Mouse (Mus musculus): ENCODE data around the gene Nup107. TPM values are rescaled to one million over a fixed set of nuclear protein-coding genes. Genes with fewer than 3 reads are reported as not detected.
"Not testable (repeated sequence)": the region's sequence is repeated elsewhere in the genome, so short reads cannot be mapped to it uniquely, and the experiment has no call there.

The Nup107 gene
- polyA plus RNA-seq, 1 experiment from 2014 or later = 74.7 TPM

DNA sequence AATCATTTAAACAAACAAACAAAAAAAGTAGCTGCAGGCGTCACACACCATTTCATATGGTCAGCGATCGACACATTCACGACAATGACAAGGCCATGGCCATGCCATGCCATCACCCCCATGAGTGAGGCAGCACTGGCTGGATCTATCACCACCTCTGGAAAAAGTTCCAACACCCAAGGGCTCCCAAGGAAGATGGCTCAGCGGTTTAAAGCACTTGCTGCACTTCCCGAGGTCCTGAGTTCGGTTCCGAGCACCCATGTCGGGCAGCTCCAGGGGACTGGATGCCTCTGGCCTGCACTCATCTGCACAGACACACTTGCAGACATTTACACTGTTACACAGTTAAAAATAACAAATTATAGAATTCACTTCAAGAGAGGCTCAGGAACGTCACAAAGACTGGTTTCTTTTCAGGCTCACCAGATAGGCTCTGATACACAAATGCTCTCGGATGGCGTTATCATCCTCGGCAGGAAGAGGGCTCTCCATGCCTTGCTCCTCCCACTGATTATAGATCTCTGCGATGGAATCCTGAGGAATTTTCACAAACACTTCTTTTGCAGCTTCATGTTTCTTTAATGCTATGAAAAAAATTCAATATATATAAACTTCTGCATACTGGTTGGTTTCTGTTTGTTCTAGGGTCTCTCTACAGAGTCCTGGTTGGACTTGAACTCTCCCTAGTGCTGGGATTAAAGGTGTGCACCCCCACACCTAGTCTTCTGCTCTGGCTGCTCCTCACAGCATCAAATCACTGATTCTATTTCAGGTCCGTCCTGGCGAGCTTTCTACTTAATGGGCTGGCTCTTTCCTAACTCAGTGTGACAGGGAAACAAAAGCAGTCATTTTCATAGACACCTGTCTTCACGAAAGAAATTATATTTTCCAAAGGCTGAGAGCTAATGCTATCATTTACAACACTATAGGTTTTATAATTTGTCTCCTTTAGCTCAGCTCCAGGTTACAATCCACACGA, 33.5 kb downstream of the Nup107 start:
- Histone ChIP-seq H3K4me1 (no peaks in the 10 kb centered on the region), H3K4me3 (no peak overlapping the region), H3K27ac (no peak overlapping the region), H3K9me3 (no peaks in the 10 kb centered on the region), H3K9ac (no peak overlapping the region), H3K27me3 (no peaks in the 10 kb centered on the region), H3K36me3 (peaks cover 92% of the 10 kb centered on the region), H3K4me2 (no peak overlapping the region)
- WGBS = 84% methylated on average over 18 of the region's 18 CpGs
- no peak for ATAC-seq (ENCODE audit: borderline replicate concordance, extremely low read depth, low FRiP score, low TSS enrichment)

DNA sequence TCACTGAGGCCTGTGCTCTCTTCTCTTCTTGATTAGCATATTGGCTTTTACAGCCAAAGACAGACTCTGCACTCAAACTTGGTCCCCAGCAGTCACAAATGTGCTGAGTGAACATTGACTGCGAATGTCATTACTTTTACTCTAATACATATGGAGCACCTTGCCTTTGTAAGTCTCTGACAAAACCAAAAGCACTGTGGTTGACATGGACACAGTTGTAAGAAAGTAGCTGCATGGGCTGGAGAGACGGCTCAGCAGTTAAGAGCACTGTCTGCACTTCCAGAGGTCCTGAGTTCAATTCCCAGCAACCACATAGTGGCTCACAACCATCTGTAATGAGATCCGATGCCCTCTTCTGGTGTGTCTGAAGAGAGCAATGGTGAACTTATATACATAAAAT, 34.2 kb downstream of the Nup107 start:
- not testable (repeated sequence) for H3K9me3 ChIP-seq; H3K9ac ChIP-seq; H3K4me3 ChIP-seq; H3K4me1 ChIP-seq; H3K27ac ChIP-seq; ATAC-seq (ENCODE audit: borderline replicate concordance, extremely low read depth, low FRiP score, low TSS enrichment); H3K27me3 ChIP-seq; H3K4me2 ChIP-seq
- peaks cover 86% of the 10 kb centered on the region for H3K36me3 ChIP-seq
- WGBS = 93% methylated on average over 3 of the region's 3 CpGs

DNA sequence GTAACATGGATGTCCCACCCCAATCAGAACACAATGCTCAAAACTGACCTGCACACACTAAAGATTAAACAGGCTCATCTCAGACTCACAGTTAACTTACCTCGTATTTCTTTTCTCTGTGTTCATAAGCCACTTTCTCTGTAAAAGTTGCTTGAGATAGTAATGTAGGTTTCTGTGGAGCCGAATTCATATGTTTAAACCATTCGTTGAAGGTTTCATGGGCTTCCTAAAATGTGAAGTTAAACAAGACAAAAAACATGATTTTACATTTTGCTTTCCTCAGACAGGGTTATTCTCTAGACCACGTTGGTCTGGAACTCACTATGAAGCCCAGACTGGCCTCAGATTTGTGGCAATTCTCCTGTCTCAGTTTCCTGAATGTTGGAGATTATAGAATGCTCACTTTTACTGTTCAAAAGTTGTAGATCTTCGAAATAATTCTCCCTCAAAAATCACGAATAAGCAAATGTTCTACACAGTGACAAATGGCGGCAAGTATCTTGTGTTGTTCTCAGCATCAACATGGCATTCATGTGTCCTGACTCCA, 34.6 kb downstream of the Nup107 start:
- Histone ChIP-seq H3K27ac (no peak overlapping the region), H3K9ac (no peak overlapping the region), H3K4me2 (no peak overlapping the region), H3K36me3 (peaks cover 85% of the 10 kb centered on the region), H3K27me3 (no peaks in the 10 kb centered on the region), H3K4me1 (no peaks in the 10 kb centered on the region), H3K9me3 (no peaks in the 10 kb centered on the region), H3K4me3 (no peak overlapping the region)
- 93% methylated on average over 7 of the region's 7 CpGs for WGBS
- no peak for ATAC-seq (ENCODE audit: borderline replicate concordance, extremely low read depth, low FRiP score, low TSS enrichment)

DNA sequence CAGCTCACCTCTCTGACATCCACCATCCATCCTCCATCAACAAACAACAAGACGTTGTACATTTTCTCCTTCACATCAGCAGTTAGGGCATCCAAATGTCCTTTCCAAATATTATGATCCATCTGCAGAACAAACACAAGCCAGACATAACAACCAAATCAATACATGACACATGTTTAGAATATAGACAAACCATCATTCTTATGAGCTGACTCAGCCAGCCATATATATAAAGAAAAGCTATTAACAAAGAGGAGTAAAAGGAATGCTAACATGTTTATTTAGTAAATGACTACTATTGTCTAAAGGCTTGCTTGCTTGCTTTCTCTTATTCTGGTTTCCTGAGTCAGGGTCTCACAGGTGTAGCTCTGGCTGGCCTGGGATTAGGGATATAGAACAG, 35.2 kb downstream of the Nup107 start:
- Histone ChIP-seq H3K4me2 (no peak overlapping the region), H3K9ac (no peak overlapping the region), H3K4me1 (no peaks in the 10 kb centered on the region), H3K4me3 (no peak overlapping the region), H3K27me3 (no peaks in the 10 kb centered on the region), H3K9me3 (no peaks in the 10 kb centered on the region), H3K27ac (no peak overlapping the region), H3K36me3 (peaks cover 80% of the 10 kb centered on the region)
- WGBS = 76% methylated on average over 1 of the region's 1 CpGs
- ATAC-seq (ENCODE audit: borderline replicate concordance, extremely low read depth, low FRiP score, low TSS enrichment) = no peak

DNA sequence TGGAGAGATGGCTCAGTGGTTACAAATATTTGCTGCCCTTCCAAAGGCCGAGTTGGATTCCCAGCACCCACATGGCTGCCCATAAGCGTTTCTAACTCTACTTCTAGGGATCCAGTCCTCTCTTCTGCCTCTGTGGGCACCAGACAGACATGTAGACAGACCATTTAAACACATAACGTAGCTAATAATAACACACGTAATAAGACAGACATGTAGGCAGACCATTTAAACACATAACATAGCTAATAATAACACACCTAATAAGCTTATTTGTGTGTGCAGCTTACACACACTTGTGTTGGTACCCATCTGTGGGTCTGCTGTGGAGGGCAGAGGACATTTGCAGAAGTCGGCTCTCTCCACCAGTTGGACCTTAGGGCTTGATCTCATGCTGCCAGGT, 35.7 kb downstream of the Nup107 start:
- WGBS = 90% methylated on average over 5 of the region's 5 CpGs
- ATAC-seq (ENCODE audit: borderline replicate concordance, extremely low read depth, low FRiP score, low TSS enrichment) = no peak
- H3K4me2 ChIP-seq = no peak overlapping the region

DNA sequence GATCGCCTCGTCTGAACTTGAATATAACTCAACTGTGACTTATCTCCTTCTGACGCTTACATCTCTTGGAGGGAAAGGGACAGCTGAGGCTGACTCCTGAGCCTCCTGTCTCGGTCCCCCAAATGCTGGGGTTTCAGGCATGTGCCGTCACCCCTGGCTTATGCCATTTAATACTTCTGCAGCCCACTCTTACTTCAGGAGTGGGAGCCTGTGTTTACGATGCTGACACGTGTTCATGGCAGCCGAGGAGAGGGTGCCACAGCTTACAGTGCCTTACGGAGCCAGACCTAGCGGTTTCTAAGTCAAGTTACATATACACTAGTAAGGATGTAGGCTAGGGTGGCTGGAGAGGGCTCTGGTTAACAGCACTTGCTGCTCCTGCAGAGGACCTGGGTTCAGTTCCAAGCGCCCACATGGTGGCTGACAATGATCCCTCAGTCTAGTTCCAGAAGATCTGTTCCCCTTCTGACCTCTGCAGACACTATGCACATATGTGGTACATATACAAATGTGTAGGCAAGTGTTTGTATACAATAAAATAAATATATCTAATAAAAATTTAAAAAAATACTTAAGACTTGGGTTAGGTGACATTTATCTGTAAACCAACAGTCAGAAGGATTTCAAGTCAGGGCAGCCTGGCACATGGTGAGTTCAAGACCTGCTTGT, 36.6 kb downstream of the Nup107 start:
- no peak overlapping the region for H3K4me2 ChIP-seq
- H3K9me3 ChIP-seq = no peaks in the 10 kb centered on the region
- peaks cover 82% of the 10 kb centered on the region for H3K36me3 ChIP-seq
- H3K9ac ChIP-seq = no peak overlapping the region
- no peaks in the 10 kb centered on the region for H3K27me3 ChIP-seq
- no peak for ATAC-seq (ENCODE audit: borderline replicate concordance, extremely low read depth, low FRiP score, low TSS enrichment)
- 90% methylated on average over 11 of the region's 11 CpGs for WGBS
- no peak overlapping the region for H3K4me3 ChIP-seq
- no peaks in the 10 kb centered on the region for H3K4me1 ChIP-seq
- H3K27ac ChIP-seq = no peak overlapping the region

More for the DNA sequence above, 35.7 kb downstream of the Nup107 start:
- Histone ChIP-seq H3K36me3 (peaks cover 82% of the 10 kb centered on the region), H3K9ac (no peak overlapping the region), H3K27me3 (no peaks in the 10 kb centered on the region), H3K9me3 (no peaks in the 10 kb centered on the region), H3K4me3 (no peak overlapping the region), H3K4me1 (no peaks in the 10 kb centered on the region), H3K27ac (no peak overlapping the region)

DNA sequence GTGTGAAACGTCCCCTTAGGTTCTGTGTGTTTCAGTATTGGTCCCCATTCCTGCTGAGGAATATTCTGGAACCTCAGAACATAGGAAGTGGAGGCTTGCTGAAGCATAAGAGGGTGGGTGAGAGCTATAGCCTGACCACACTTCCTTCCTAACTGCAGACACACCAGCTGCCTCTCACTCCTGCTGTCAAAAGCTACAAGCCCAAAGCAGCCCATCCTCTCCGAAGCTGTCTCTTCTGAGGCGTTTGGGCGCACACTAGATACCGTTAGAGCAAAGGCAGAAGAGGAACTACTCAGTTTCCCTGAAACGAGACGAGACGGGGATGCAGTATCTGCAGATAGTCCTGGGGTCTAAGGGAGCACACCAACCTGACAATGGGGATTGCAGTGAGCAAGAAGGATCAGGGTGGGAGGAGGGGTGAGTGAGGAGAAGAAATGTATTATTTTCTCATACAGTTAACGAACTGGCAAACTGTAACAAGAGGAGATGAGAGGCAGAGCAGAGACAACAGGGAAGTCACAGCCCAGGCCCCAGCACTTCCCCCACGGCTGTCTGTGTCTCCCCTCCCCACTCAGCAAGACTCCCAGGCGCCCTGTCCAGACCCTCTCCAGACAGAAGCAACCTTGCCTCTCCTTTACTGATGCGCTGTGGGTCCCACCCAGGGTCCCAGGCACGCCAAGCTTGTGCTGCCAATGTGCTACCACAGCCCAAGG, 37.3 kb downstream of the Nup107 start:
- WGBS = 82% methylated on average over 13 of the region's 13 CpGs
- H3K36me3 ChIP-seq = peaks cover 79% of the 10 kb centered on the region
- H3K4me2 ChIP-seq = no peak overlapping the region
- H3K9me3 ChIP-seq = no peaks in the 10 kb centered on the region
- no peaks in the 10 kb centered on the region for H3K27me3 ChIP-seq
- no peak for ATAC-seq (ENCODE audit: borderline replicate concordance, extremely low read depth, low FRiP score, low TSS enrichment)
- no peak overlapping the region for H3K4me3 ChIP-seq
- H3K27ac ChIP-seq = no peak overlapping the region
- no peak overlapping the region for H3K9ac ChIP-seq
- no peaks in the 10 kb centered on the region for H3K4me1 ChIP-seq

DNA sequence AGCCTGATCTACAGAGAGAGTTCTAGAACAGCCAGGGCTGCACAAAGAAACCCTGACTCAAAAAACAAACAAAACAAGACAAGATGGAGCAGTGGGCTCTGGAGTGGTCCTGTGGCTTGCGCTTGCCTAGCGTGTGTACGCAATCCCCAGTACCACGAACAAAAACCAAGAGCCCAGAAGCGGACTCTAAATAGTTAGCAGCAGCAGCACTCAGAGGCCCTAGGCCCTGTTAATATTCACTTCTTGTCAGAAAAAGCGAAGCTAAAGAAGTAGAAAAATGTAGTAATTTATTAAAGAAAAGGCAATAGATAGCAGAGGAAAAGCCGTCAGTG, 37.9 kb downstream of the Nup107 start:
- no peaks in the 10 kb centered on the region for H3K27me3 ChIP-seq
- H3K9ac ChIP-seq = no peak overlapping the region
- no peak overlapping the region for H3K27ac ChIP-seq
- no peaks in the 10 kb centered on the region for H3K4me1 ChIP-seq
- ATAC-seq (ENCODE audit: borderline replicate concordance, extremely low read depth, low FRiP score, low TSS enrichment) = no peak
- H3K4me3 ChIP-seq = no peak overlapping the region
- no peak overlapping the region for H3K4me2 ChIP-seq
- H3K9me3 ChIP-seq = no peaks in the 10 kb centered on the region
- peaks cover 80% of the 10 kb centered on the region for H3K36me3 ChIP-seq
- WGBS = 91% methylated on average over 7 of the region's 7 CpGs

DNA sequence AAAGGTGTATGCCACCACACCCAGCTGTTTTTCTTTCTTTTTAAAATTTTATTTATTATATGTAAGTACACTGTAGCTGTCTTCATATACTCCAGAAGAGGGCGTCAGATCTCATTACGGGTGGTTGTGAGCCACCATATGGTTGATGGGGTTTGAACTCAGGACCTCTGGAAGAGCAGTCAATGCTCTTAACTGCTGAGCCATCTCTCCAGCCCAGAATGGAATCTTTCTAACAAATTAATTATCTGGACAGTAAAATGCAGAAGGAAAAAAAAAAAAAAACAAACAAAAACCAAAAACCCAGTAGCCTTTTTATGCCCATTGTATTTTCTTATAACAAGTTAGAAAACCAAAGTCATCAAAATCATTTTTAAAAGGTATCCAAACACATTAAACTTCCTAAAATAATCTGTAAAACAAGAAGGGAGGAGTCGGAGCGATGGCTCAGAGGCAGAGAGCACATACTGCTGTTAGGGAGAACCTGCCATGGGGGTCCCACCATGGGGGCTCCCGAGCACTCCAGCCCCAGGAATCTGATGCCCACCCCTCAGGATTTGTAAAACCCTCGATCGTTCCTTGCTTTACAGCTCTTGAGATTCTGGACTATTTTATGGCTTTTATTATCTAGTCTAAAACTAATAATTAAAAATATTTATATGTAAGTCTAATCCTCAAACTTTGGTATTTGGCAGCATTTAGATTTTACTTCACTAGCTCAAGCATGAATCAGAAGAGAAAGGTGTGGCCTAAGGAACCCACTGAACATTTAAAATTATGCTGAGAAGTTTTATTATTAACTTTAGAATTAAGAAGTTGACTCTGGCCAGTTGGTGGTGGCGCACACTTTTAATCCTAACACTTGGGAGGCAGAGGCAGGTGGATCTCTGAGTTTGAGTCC, 38.5 kb downstream of the Nup107 start:
- no peak for ATAC-seq (ENCODE audit: borderline replicate concordance, extremely low read depth, low FRiP score, low TSS enrichment)
- Histone ChIP-seq H3K4me3 (no peak overlapping the region), H3K27me3 (no peaks in the 10 kb centered on the region), H3K4me1 (no peaks in the 10 kb centered on the region), H3K9me3 (no peaks in the 10 kb centered on the region), H3K27ac (no peak overlapping the region), H3K36me3 (peaks cover 79% of the 10 kb centered on the region), H3K9ac (no peak overlapping the region), H3K4me2 (no peak overlapping the region)
- 92% methylated on average over 8 of the region's 8 CpGs for WGBS

DNA sequence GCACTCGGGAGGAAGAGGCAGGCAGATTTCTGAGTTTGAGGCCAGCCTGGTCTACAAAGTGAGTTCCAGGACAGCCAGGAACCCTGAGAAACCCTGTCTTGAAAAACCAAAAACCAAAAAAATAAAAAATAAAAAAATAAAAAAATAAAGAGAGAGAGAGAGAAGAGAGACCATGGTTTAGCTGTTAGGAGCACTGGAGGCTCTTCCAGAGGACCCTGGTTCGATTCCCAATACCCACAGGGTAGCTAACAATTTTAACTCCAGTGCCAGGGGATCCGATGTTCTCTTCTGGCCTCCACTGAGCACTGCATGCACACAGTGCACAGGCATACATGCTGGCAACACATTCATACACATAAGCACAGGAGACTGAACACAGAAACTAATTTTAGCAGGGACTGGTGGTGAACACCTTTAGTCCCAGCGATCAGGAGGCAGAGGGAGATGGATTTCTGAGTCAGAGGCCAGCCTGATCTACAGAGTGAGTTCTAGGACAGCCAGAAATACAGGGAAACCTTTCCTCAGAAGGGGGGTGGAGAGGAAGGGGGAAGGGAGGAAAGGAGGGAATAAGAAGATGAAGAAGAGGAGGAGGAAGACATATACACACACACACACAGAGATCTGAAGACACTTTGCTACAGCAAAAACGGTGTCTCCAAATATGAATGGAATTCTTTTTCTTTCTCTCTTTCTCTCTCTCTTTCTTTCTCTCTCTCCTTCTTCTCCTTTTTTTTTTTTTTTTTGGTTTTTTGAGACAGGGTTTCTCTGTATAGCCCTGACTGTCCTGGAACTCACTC, 39.5 kb downstream of the Nup107 start:
- peaks cover 74% of the 10 kb centered on the region for H3K36me3 ChIP-seq
- WGBS = 92% methylated on average over 5 of the region's 5 CpGs

More for the DNA sequence above, 39.5 kb downstream of the Nup107 start:
- H3K27me3 ChIP-seq = no peaks in the 10 kb centered on the region
- H3K27ac ChIP-seq = no peak overlapping the region
- no peak overlapping the region for H3K4me2 ChIP-seq
- H3K4me3 ChIP-seq = no peak overlapping the region
- no peaks in the 10 kb centered on the region for H3K9me3 ChIP-seq
- no peak for ATAC-seq (ENCODE audit: borderline replicate concordance, extremely low read depth, low FRiP score, low TSS enrichment)
- no peak overlapping the region for H3K9ac ChIP-seq
- no peaks in the 10 kb centered on the region for H3K4me1 ChIP-seq
